Mouse (Mus musculus) testis, adult 2 months (tissue): ENCODE data around the gene Cldn20.

Source experiments
- CTCF ChIP-seq: fragments of 200-500 bp; IDR thresholded peaks from 2 replicates; pipeline ENCODE4 v1.5.1; 2012; ENCODE audit warnings: low read depth, mild to moderate bottlenecking, inconsistent platforms, low read length, moderate library complexity; ENCODE audit not compliant: control insufficient read depth, insufficient read depth, insufficient replicate concordance
- POLR2A ChIP-seq: fragments of 200-500 bp; IDR thresholded peaks from 2 replicates; pipeline ENCODE4 v1.6.1; 2012; ENCODE audit warnings: low read depth, mild to moderate bottlenecking, inconsistent platforms, low read length, moderate library complexity; ENCODE audit not compliant: control insufficient read depth

DNA sequence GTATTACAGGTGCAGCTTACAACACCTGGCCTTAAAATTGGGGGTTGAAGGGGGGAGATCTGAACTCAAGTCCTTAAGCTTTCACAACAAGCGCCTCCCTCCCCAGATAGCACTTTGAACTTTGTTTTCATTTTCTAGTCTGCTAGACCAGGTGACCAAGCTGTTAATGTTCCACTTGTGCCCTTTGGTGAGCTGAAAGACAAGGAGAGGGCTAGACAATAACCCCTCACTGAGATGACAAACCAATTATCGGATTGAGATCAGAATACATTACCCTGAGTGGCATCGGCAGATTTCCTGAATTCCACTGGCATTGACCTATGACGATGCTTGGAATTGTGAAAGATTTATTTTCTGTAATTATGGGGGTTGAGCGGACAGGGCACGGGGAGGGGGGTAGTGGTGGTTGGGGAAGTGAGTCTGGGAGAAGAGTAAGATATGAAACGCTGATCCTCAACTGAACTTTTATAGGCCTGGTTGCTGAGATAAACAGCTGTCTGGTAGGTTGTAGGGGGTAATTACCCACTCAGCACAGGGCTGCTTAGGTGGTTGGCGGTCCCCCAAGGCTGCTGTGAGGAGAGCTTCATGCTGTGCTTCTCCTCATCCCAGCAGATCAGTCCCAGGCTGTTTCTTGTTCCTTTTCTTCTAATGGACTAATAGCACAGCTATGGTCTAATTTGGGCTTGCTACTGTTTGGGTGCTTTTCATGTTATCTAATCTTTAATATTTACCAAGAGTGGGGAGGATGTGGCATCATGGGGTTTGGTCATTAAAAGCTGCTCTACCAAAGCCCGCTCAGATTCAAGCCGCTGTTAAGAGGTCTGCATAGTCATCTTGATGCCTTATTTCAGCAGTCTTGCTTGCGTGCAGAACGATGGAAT is 44.4 kb upstream of the Cldn20 start:
- TF ChIP-seq POLR2A (no peak), CTCF (no peak)
